Mouse (Mus musculus): ENCODE measurements around the gene Mcf2l. TPM values are rescaled to one million over a fixed set of nuclear protein-coding genes. Genes with fewer than 3 reads are reported as not detected.

Gene Mcf2l
- total and polyA plus RNA-seq, 2 experiments from 2014 or later, result 6.6 to 22.9 TPM

DNA sequence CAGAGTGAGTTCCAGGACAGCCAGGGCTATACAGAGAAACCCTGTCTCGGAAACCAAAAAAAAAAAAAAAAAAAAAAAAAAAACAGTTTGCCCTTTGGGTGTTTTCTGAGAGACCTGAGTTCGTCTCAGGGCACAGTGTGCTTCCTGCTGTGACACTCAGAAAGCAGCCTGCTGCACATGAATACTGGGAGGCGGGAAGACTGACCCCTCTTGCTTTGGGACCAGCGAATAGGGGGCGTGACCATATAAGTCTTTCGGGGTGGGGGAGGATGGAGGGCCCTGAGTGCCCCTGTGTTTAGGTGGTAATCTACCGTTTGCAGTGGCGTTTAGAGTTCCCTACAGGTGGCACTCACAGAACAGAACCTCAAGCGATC is 636 bp upstream of the Mcf2l start:
- H3K9me3 ChIP-seq (replicated peaks; ENCODE audit: control insufficient read depth, low read length), result no peaks in the 10 kb centered on the region
- peaks cover 14% of the 10 kb centered on the region; the same call in 1 of the 2 replicates for H3K27me3 ChIP-seq (ENCODE audit: control insufficient read depth, insufficient read depth, low read length)
- H3K9ac ChIP-seq (replicated peaks; ENCODE audit: low read depth, low read length), result no peak overlapping the region
- no peaks in the 10 kb centered on the region for H3K36me3 ChIP-seq (replicated peaks; ENCODE audit: control insufficient read depth, insufficient read depth, low read length)
- DNase-seq (ENCODE audit: low spot score), result no peak
- TF ChIP-seq EP300 (IDR thresholded peaks at IDR 0.05; ENCODE audit: low read depth) (no peak), CTCF (IDR thresholded peaks at IDR 0.05; ENCODE audit: low read depth) (no peak)
- peak overlapping the region; percentile 49 for H3K4me3 ChIP-seq (ENCODE audit: low read depth, low read length)
- no peak for ATAC-seq (ENCODE audit: insufficient read depth, low read depth)
- H3K27ac ChIP-seq (ENCODE audit: low read depth), result no peak overlapping the region
- H3K4me2 ChIP-seq (ENCODE audit: low read depth, low read length), result peak overlapping the region; percentile 75
- H3K4me1 ChIP-seq (ENCODE audit: control insufficient read depth, insufficient read depth), result peaks cover 16% of the 10 kb centered on the region
- 16% methylated on average over 8 of the region's 9 CpGs for WGBS

DNA sequence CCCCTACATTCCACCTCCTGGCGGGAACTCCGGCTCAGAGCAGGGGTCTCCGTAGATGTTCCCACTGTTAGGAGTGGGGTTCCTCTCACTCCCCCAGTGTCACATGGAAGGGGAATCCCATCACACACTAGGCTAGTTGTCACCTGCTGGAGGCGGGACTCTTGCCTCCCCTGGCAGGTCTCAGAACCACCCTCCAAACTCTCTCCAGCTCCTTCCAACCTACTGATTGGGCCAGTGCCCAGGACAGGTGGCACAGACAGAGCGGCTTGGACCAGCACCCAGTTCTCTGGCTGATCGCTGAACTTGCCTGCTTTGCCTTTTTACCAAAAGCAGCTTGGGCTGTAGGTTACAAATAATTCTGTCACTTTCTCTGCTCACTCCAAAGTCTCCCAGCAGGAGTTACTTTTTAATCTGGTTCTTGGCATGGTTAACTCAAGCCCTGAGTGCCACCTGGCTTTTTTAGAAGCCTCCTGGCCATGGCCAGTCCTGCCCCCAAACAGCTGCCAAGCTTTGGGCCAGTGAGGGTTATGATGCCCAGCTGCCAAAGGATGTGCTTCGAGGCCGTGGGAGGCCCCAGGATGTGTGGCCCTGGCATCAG is 687 bp downstream of the Mcf2l start:
- no peak overlapping the region for H3K27ac ChIP-seq (ENCODE audit: low read depth)
- H3K27me3 ChIP-seq (ENCODE audit: control insufficient read depth, insufficient read depth, low read length), result peaks cover 14% of the 10 kb centered on the region; the same call in 1 of the 2 replicates
- TF ChIP-seq CTCF (IDR thresholded peaks at IDR 0.05; ENCODE audit: low read depth), result no peak
- no peak for TF ChIP-seq EP300 (IDR thresholded peaks at IDR 0.05; ENCODE audit: low read depth)
- ATAC-seq (ENCODE audit: insufficient read depth, low read depth) (peak; percentile 15; the same call in 1 of the 2 replicates), DNase-seq (ENCODE audit: low spot score) (no peak)
- no peak overlapping the region; the same call in 1 of the 2 replicates for H3K9ac ChIP-seq (replicated peaks; ENCODE audit: low read depth, low read length)
- H3K4me3 ChIP-seq (ENCODE audit: low read depth, low read length), result peak overlapping the region; percentile 49
- H3K4me1 ChIP-seq (ENCODE audit: control insufficient read depth, insufficient read depth), result peaks cover 16% of the 10 kb centered on the region
- WGBS, result 33% methylated on average over 8 of the region's 8 CpGs
- H3K9me3 ChIP-seq (replicated peaks; ENCODE audit: control insufficient read depth, low read length), result no peaks in the 10 kb centered on the region
- peak overlapping the region; percentile 75 for H3K4me2 ChIP-seq (ENCODE audit: low read depth, low read length)
- no peaks in the 10 kb centered on the region for H3K36me3 ChIP-seq (replicated peaks; ENCODE audit: control insufficient read depth, insufficient read depth, low read length)

- no peak overlapping the region for H3K4me2 ChIP-seq (ENCODE audit: low read depth, low read length)
Measured at GRCm38 (mm10) chr8:12874971-12875370, 1.4 kb downstream of the Mcf2l start.

GRCm38 (mm10) chr8:12877126-12877525 is 3.5 kb downstream of the Mcf2l start:
- peaks cover 7% of the 10 kb centered on the region; the same call in 1 of the 2 replicates for H3K4me1 ChIP-seq (ENCODE audit: control insufficient read depth, insufficient read depth)
- ATAC-seq (ENCODE audit: insufficient read depth, low read depth) (no peak), DNase-seq (ENCODE audit: low spot score) (no peak)
- no peak overlapping the region for H3K27ac ChIP-seq (ENCODE audit: low read depth)
- TF ChIP-seq EP300 (IDR thresholded peaks at IDR 0.05; ENCODE audit: low read depth) (no peak), CTCF (IDR thresholded peaks at IDR 0.05; ENCODE audit: low read depth) (no peak)
- H3K36me3 ChIP-seq (replicated peaks; ENCODE audit: control insufficient read depth, insufficient read depth, low read length), result no peaks in the 10 kb centered on the region
- no peak overlapping the region for H3K4me3 ChIP-seq (ENCODE audit: low read depth, low read length)
- H3K9me3 ChIP-seq (replicated peaks; ENCODE audit: control insufficient read depth, low read length), result no peaks in the 10 kb centered on the region
- no peak overlapping the region for H3K4me2 ChIP-seq (ENCODE audit: low read depth, low read length)
- no peak overlapping the region for H3K9ac ChIP-seq (replicated peaks; ENCODE audit: low read depth, low read length)
- H3K27me3 ChIP-seq (ENCODE audit: control insufficient read depth, insufficient read depth, low read length), result peaks cover 14% of the 10 kb centered on the region; the same call in 1 of the 2 replicates
- WGBS, result 79% methylated on average over 6 of the region's 6 CpGs

More at GRCm38 (mm10) chr8:12874971-12875370, 1.4 kb downstream of the Mcf2l start:
- H3K27ac ChIP-seq (ENCODE audit: low read depth), result no peak overlapping the region
- H3K9ac ChIP-seq (replicated peaks; ENCODE audit: low read depth, low read length), result no peak overlapping the region
- no peaks in the 10 kb centered on the region for H3K9me3 ChIP-seq (replicated peaks; ENCODE audit: control insufficient read depth, low read length)
- DNase-seq (ENCODE audit: low spot score) (no peak), ATAC-seq (ENCODE audit: insufficient read depth, low read depth) (no peak)
- WGBS, result 89% methylated on average over 4 of the region's 4 CpGs
- H3K36me3 ChIP-seq (replicated peaks; ENCODE audit: control insufficient read depth, insufficient read depth, low read length), result no peaks in the 10 kb centered on the region
- TF ChIP-seq EP300 (IDR thresholded peaks at IDR 0.05; ENCODE audit: low read depth), result no peak
- no peak for TF ChIP-seq CTCF (IDR thresholded peaks at IDR 0.05; ENCODE audit: low read depth)
- H3K4me1 ChIP-seq (ENCODE audit: control insufficient read depth, insufficient read depth), result peaks cover 16% of the 10 kb centered on the region
- peaks cover 14% of the 10 kb centered on the region; the same call in 1 of the 2 replicates for H3K27me3 ChIP-seq (ENCODE audit: control insufficient read depth, insufficient read depth, low read length)
- no peak overlapping the region for H3K4me3 ChIP-seq (ENCODE audit: low read depth, low read length)

DNA sequence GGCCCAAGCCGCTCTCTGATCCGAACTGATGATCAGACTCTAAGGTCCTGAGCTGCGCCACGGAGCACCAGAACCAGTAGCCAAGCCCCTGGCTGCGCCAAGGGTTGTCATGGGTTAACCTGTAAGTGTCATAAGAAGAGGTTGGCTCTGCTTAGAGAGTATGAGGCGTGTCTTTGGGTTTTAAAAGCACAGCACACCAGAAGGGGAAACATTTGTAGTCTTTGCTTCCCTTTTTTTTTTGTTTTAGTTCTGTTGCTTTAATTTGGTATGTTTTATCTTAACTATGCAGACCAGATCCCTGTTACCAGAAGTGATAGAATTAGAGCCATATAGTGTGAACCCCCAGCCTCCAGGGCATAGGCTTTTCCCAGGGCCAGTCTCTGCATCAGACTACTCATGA is 6.6 kb downstream of the Mcf2l start:
- no peak overlapping the region for H3K27ac ChIP-seq (ENCODE audit: low read depth)
- H3K9me3 ChIP-seq (replicated peaks; ENCODE audit: control insufficient read depth, low read length), result no peaks in the 10 kb centered on the region
- WGBS, result 87% methylated on average over 6 of the region's 6 CpGs
- H3K36me3 ChIP-seq (replicated peaks; ENCODE audit: control insufficient read depth, insufficient read depth, low read length), result no peaks in the 10 kb centered on the region
- DNase-seq (ENCODE audit: low spot score) (no peak), ATAC-seq (ENCODE audit: insufficient read depth, low read depth) (no peak)
- H3K27me3 ChIP-seq (ENCODE audit: control insufficient read depth, insufficient read depth, low read length), result peaks cover 6% of the 10 kb centered on the region; the same call in 1 of the 2 replicates
- H3K4me2 ChIP-seq (ENCODE audit: low read depth, low read length), result no peak overlapping the region
- H3K9ac ChIP-seq (replicated peaks; ENCODE audit: low read depth, low read length), result no peak overlapping the region
- H3K4me3 ChIP-seq (ENCODE audit: low read depth, low read length), result no peak overlapping the region
- H3K4me1 ChIP-seq (ENCODE audit: control insufficient read depth, insufficient read depth), result peaks cover 6% of the 10 kb centered on the region; the same call in 1 of the 2 replicates
- TF ChIP-seq CTCF (IDR thresholded peaks at IDR 0.05; ENCODE audit: low read depth) (no peak), EP300 (IDR thresholded peaks at IDR 0.05; ENCODE audit: low read depth) (no peak)

Data from heart, postnatal 0 days (tissue).